Mouse (Mus musculus) thymus, postnatal 14 days (tissue): ENCODE data around the gene Grik5.

ENCODE experiments used
- DNase-seq: peaks from one replicate; pipeline ENCODE4 v3.0.0; 2021

Gene Grik5

GRCm38 (mm10) chr7:25071979-25072715, at the start of gene Grik5, which contains the start of gene Zfp574:
Gene Grik5 (minus strand): TSS chr7:25072346.
Gene Zfp574 (plus strand): TSS chr7:25072567.
- DNase-seq, result no peak

GRCm38 (mm10) chr7:25121240-25121786, 49.2 kb upstream of the Grik5 start:
- no peak for DNase-seq

GRCm38 (mm10) chr7:25120061-25120834, 48.1 kb upstream of the Grik5 start:
- DNase-seq, result peak; percentile 59

GRCm38 (mm10) chr7:25112956-25113603, 40.9 kb upstream of the Grik5 start:
- no peak for DNase-seq

GRCm38 (mm10) chr7:25112178-25112955, 40.2 kb upstream of the Grik5 start:
- DNase-seq, result no peak

- DNase-seq, result no peak
Observed at GRCm38 (mm10) chr7:25110336-25110735, 38.2 kb upstream of the Grik5 start.

- DNase-seq, result no peak
Observed at GRCm38 (mm10) chr7:25109355-25109754, 37.2 kb upstream of the Grik5 start.

- DNase-seq, result no peak
Observed at GRCm38 (mm10) chr7:25106790-25107502, 34.8 kb upstream of the Grik5 start.

GRCm38 (mm10) chr7:25105411-25106160, 33.4 kb upstream of the Grik5 start:
- peak; percentile 87 for DNase-seq

GRCm38 (mm10) chr7:25099581-25099980, 27.4 kb upstream of the Grik5 start:
- no peak for DNase-seq

- no peak for DNase-seq
Observed at GRCm38 (mm10) chr7:25098169-25098568, 26.0 kb upstream of the Grik5 start.

GRCm38 (mm10) chr7:25089875-25090274, 17.7 kb upstream of the Grik5 start:
- no peak for DNase-seq

GRCm38 (mm10) chr7:25088968-25089367, 16.8 kb upstream of the Grik5 start:
- no peak for DNase-seq

GRCm38 (mm10) chr7:25088531-25088930, 16.4 kb upstream of the Grik5 start:
- DNase-seq, result no peak

GRCm38 (mm10) chr7:25087972-25088371, 15.8 kb upstream of the Grik5 start:
- no peak for DNase-seq

GRCm38 (mm10) chr7:25087256-25087912, 15.2 kb upstream of the Grik5 start:
- DNase-seq, result no peak

- no peak for DNase-seq
Observed at GRCm38 (mm10) chr7:25086656-25087055, 14.5 kb upstream of the Grik5 start.

GRCm38 (mm10) chr7:25084621-25085020, 12.5 kb upstream of the Grik5 start:
- no peak for DNase-seq

- peak; percentile 58 for DNase-seq
Observed at GRCm38 (mm10) chr7:25082510-25082909, 10.4 kb upstream of the Grik5 start.

- no peak for DNase-seq
Observed at GRCm38 (mm10) chr7:25080431-25080830, 8.3 kb upstream of the Grik5 start.
